Mouse (Mus musculus) forebrain, embryonic 13.5 days (tissue): ENCODE measurements around the gene Ctdspl2. TPM values are rescaled to one million over a fixed set of nuclear protein-coding genes. Genes with fewer than 3 reads are reported as not detected.
A peak's percentile ranks its signal among the peaks of the same experiment; 100 is the strongest.
"Not testable (repeated sequence)": the region's sequence is repeated elsewhere in the genome, so short reads cannot be mapped to it uniquely, and the experiment has no call there.

Experiments used
- ATAC-seq: fragments of 200-750 bp; cut with Nextera tagmentation; 2 replicates; pipeline ENCODE4 v1.8.0; 2017
- H3K27ac ChIP-seq: fragments of 300-500 bp; sonication (generic); 2 replicates; pipeline ENCODE4 v1.5.1; 2015; ENCODE audit warnings: inconsistent platforms, mild to moderate bottlenecking, moderate library complexity
- H3K27me3 ChIP-seq: fragments of 300-500 bp; sonication (generic); 2 replicates; pipeline ENCODE4 v1.6.1; 2015; ENCODE audit warnings: mild to moderate bottlenecking, inconsistent platforms
- H3K36me3 ChIP-seq: fragments of 300-500 bp; sonication (generic); 2 replicates; pipeline ENCODE4 v1.6.1; 2015; ENCODE audit warnings: mild to moderate bottlenecking, inconsistent platforms; ENCODE audit not compliant: poor library complexity, severe bottlenecking
- H3K4me1 ChIP-seq: fragments of 300-500 bp; sonication (generic); 2 replicates; pipeline ENCODE4 v1.6.1; 2015; ENCODE audit warnings: inconsistent platforms
- H3K4me2 ChIP-seq: fragments of 300-500 bp; sonication (generic); 2 replicates; pipeline ENCODE4 v1.6.1; 2015; ENCODE audit warnings: inconsistent platforms, mild to moderate bottlenecking, moderate library complexity
- H3K4me3 ChIP-seq: fragments of 300-500 bp; sonication (generic); 2 replicates; pipeline ENCODE4 v1.5.1; 2015; ENCODE audit warnings: mild to moderate bottlenecking, inconsistent platforms
- H3K9ac ChIP-seq: fragments of 300-500 bp; sonication (generic); 2 replicates; pipeline ENCODE4 v1.6.1; 2015; ENCODE audit warnings: mild to moderate bottlenecking, inconsistent platforms
- H3K9me3 ChIP-seq: fragments of 300-500 bp; sonication (generic); replicated peaks from 2 replicates; pipeline ENCODE4 v1.6.1; 2016; ENCODE audit warnings: inconsistent platforms
- WGBS: fragments of 180-500 bp; shearing (Covaris S2); methylation state at CpG from one replicate; pipeline ENCODE4 v1.1.7; 2015; 5-methylcytosine and 5-hydroxymethylcytosine counted together
- polyA plus RNA-seq: library from polyadenylated mRNA; unstranded; fragments of >200 nt; fragmentation: Nextera tagmentation; extraction: Ambion mirVana; gene quantifications from 2 replicates; pipeline ENCODE4 v1.2.1, GENCODE M21; 2015

Gene Ctdspl2
- polyA plus RNA-seq, 1 experiment from 2014 or later, result 55.7 TPM

DNA sequence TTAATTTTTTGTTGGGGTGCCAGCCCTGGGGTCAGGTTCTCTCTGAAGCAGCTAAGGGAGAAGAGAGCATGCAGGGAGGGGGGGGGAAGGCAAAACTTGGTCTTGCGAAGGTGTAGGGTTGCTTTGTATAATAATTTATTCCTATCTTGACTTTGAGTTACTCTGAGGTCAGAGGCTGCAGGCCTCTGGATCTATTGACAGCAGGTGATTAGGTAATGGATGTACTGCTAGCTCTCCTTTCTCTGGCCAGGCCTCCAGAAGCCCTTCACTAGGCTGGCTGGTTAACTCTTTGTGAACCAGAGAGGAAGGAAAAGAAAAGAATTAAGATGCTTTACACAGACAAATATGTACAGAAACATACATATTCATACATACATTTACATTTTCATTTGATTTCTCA lies 62.9 kb downstream of the Ctdspl2 start:
- WGBS, result 61% methylated on average over 1 of the region's 1 CpGs
- Histone ChIP-seq H3K36me3 (peaks cover 11% of the 10 kb centered on the region), H3K9me3 (no peaks in the 10 kb centered on the region), H3K4me2 (no peak overlapping the region), H3K4me1 (no peaks in the 10 kb centered on the region), H3K27ac (no peak overlapping the region), H3K27me3 (no peaks in the 10 kb centered on the region), H3K9ac (no peak overlapping the region), H3K4me3 (no peak overlapping the region)
- ATAC-seq, result no peak

DNA sequence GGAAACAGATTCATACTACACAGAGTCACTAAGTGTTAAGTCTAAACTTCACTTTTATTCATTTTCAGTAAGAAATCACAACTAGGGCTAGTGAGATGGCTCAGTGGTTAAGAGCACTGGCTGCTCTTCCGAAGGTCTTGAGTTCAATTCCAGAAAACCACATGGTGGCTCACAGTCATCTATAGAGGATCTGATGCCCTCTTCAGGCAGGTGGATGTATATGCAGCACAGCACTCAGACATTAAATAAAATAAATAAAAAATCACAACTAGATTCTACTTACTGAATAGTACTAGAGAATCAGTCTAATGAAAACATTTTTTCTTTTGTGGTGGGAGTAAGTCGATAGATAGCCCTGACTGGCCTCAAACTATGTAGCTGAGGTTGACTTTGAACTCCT lies 66.5 kb downstream of the Ctdspl2 start:
- H3K9ac ChIP-seq, result no peak overlapping the region
- H3K27ac ChIP-seq, result no peak overlapping the region
- no peaks in the 10 kb centered on the region for H3K27me3 ChIP-seq
- no peak overlapping the region for H3K4me3 ChIP-seq
- H3K36me3 ChIP-seq, result no peaks in the 10 kb centered on the region
- 85% methylated on average over 2 of the region's 2 CpGs for WGBS
- H3K4me2 ChIP-seq, result no peak overlapping the region
- H3K9me3 ChIP-seq, result no peaks in the 10 kb centered on the region
- ATAC-seq, result no peak
- H3K4me1 ChIP-seq, result 0 out of 2 replicates have a peak, but pooled peaks cover under 1% of the 10 kb centered on the region

DNA sequence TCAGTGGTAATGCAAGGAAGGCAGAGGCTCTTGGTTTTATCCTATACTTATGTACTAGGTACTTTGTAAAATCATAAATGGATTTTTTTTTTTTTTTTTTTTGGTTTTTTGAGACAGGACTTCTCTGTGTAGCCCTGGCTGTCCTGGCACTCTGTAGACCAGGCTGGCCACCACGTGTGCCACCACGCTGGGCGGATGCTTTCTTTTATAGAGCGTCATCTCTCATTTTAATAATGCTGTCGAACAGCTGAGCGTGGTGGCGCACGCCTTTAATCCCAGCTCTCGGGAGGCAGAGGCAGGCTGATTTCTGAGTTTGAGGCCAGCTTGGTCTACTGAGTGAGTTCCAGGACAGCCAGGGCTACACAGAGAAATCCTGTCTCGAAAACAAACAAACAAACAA lies 71.3 kb downstream of the Ctdspl2 start:
- H3K27me3 ChIP-seq, H3K4me2 ChIP-seq, H3K9me3 ChIP-seq, H3K36me3 ChIP-seq, ATAC-seq, H3K27ac ChIP-seq, H3K9ac ChIP-seq: not testable (repeated sequence)
- WGBS, result 93% methylated on average over 10 of the region's 10 CpGs
- H3K4me3 ChIP-seq, result peak overlapping the region; percentile 93; the same call in 1 of the 2 replicates
- H3K4me1 ChIP-seq, result peaks cover 19% of the 10 kb centered on the region

GRCm38 (mm10) chr2:122027862-122028755 lies 72.3 kb downstream of the Ctdspl2 start, which contains the start of gene Eif3j1:
TSS of gene Eif3j1 (plus strand) at chr2:122028546.
- peak within 1 kb of the TSS; percentile 93 for H3K9ac ChIP-seq
- H3K9me3 ChIP-seq, result no peaks in the 10 kb centered on the region
- peak within 1 kb of the TSS; percentile 84 for H3K4me2 ChIP-seq
- H3K27me3 ChIP-seq, result no peaks in the 10 kb centered on the region
- peaks cover 3% of the 10 kb centered on the region; the same call in 1 of the 2 replicates for H3K36me3 ChIP-seq
- H3K4me3 ChIP-seq, result peak within 1 kb of the TSS; percentile 93
- peaks cover 19% of the 10 kb centered on the region for H3K4me1 ChIP-seq
- peak; percentile 100 for ATAC-seq
- under 1% methylated on average over 44 of the region's 67 CpGs for WGBS
- peak within 1 kb of the TSS; percentile 75 for H3K27ac ChIP-seq

DNA sequence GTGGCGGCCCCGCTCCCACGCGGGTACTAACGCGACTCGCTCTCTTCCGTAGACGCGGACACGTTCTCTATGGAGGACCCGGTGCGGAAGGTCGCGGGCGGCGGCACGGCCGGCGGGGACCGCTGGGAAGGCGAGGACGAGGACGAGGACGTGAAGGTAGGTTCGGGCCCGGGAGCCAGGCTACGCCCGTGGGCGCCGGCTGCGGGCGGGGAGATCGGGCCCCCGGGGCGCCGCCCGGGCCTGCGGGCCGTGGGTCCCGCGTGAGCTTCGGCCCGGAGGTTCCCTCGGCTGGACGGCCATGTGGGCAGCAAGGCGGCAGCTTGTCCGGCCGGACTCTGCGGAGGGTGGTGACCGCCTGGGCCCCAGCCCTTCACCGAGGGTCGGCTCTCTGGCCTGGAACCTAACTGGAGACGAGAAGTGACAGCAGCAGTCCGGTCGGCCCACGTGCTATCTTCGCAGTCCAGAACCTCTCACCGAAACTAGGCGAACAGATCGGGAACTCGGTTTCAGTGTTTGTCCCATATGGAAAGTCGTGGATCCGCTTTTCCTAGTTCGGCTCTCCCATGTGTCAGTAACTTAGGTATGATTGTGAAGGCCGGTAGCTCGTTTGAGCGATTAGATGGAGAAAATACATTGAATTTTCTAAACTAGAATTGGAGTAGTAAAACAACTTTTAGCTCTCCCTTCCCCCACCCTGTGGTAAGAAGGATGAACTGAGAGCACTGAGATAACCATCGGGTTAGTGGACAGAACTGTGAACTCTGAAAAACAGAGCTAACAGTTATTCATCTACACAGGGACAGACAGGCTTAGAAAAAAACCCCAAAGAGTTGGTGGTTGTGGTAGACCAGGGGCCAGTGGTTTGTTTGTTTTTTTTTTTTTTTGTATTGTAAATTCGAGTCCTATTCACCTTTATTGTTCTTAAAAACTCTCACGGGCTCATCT lies 73.2 kb downstream of the Ctdspl2 start:
- H3K4me2 ChIP-seq, result peak overlapping the region; percentile 84
- no peaks in the 10 kb centered on the region for H3K27me3 ChIP-seq
- peaks cover 4% of the 10 kb centered on the region; the same call in 1 of the 2 replicates for H3K36me3 ChIP-seq
- no peaks in the 10 kb centered on the region for H3K9me3 ChIP-seq
- peak overlapping the region; percentile 93 for H3K9ac ChIP-seq
- peak; percentile 69; the same call in 1 of the 2 replicates for ATAC-seq
- peaks cover 19% of the 10 kb centered on the region for H3K4me1 ChIP-seq
- H3K27ac ChIP-seq, result peak overlapping the region; percentile 75
- WGBS, result 1% methylated on average over 61 of the region's 71 CpGs
- H3K4me3 ChIP-seq, result peak overlapping the region; percentile 93

DNA sequence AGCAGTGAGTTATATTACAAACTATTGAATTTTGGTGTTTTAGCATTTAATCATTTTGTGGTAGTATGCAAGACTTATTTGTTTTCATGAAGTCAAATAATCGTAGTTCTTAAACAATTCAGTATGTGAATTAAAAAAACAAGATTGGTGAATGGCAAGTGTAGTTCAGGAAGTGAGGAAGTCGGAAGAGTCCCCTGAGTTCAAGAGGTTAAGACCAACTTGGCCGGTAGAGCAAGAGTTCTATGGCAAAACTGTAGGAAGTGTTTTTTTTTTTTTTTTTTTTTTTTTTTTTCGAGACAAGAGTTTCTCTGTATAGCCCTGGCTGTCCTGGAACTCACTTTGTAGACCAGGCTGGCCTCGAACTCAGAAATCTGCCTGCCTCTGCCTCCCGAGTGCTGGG lies 76.2 kb downstream of the Ctdspl2 start:
- 83% methylated on average over 6 of the region's 6 CpGs for WGBS
- H3K4me2 ChIP-seq, result no peak overlapping the region
- peaks cover 19% of the 10 kb centered on the region for H3K4me1 ChIP-seq
- peaks cover 12% of the 10 kb centered on the region; the same call in 1 of the 2 replicates for H3K36me3 ChIP-seq
- H3K9me3 ChIP-seq, result no peaks in the 10 kb centered on the region
- H3K4me3 ChIP-seq, result no peak overlapping the region
- no peak overlapping the region for H3K27ac ChIP-seq
- no peak for ATAC-seq
- no peaks in the 10 kb centered on the region for H3K27me3 ChIP-seq
- no peak overlapping the region for H3K9ac ChIP-seq

DNA sequence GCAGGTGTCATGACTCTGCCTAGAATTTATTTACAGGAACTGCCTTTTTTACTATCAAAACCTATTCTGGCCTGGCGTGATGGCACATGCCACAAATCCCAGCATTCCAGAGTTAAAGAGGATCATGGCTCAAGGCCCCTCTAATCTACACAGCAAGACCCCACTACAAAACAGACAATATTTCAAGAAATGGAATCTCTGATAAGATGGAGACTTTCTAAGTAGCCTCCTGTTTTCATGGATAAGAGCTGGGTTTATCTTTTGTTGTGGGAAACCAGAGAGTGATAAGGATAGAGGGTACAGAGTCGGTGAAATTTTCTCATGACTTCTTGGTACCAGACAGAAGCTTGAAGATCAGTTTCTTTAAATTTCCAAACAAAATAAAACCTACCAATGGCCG lies 80.3 kb downstream of the Ctdspl2 start:
- H3K27ac ChIP-seq, result no peak overlapping the region
- peaks cover 21% of the 10 kb centered on the region for H3K36me3 ChIP-seq
- no peaks in the 10 kb centered on the region for H3K9me3 ChIP-seq
- H3K4me3 ChIP-seq, result no peak overlapping the region
- ATAC-seq, result no peak
- H3K4me1 ChIP-seq, result no peaks in the 10 kb centered on the region
- H3K9ac ChIP-seq, result no peak overlapping the region
- no peaks in the 10 kb centered on the region for H3K27me3 ChIP-seq
- WGBS, result 90% methylated on average over 3 of the region's 3 CpGs
- H3K4me2 ChIP-seq, result no peak overlapping the region

GRCm38 (mm10) chr2:122043926-122044325 lies 88.1 kb downstream of the Ctdspl2 start:
- ATAC-seq, result no peak
- H3K4me3 ChIP-seq, result no peak overlapping the region
- H3K36me3 ChIP-seq, result peaks cover 29% of the 10 kb centered on the region
- no peaks in the 10 kb centered on the region for H3K9me3 ChIP-seq
- no peak overlapping the region for H3K9ac ChIP-seq
- no peak overlapping the region for H3K4me2 ChIP-seq
- no peaks in the 10 kb centered on the region for H3K27me3 ChIP-seq
- no peaks in the 10 kb centered on the region for H3K4me1 ChIP-seq
- no peak overlapping the region for H3K27ac ChIP-seq

DNA sequence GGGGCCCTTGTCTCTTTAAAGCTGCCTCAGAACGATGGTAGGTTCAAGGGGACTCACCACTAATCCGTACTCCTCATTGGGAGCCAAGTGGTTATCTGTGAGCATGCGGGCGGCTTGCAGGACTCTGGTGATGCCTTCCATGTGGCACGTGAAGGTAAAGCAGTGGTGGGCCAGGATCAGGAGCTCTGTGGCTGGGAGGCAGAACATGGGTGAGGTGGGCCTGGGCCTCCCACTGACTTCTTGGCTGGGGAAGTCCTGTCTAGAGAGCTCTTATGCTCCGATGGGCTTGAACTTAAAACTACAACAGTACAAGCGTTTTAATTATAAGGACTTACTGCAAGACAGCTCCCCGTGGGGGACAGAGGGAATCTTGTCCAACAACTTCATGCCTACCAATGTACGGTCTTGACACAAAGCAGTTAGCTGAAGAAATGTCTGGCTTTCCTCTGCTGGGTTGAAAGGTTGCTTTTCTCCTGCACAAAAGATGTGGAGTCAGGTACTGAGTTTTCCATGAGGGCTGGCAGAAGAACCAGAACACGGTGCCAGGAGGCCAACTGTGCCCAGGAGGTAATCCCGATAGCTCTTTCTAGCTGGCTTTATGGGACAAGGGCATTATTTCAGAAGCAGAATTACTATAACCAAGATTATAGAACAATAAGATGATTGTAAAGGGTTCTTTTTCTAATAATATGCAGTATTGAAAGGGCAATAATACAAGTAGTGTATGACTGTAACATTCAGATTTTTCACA lies 103.7 kb downstream of the Ctdspl2 start:
- Histone ChIP-seq H3K4me2 (no peak overlapping the region), H3K9me3 (no peaks in the 10 kb centered on the region), H3K9ac (no peak overlapping the region), H3K27me3 (no peaks in the 10 kb centered on the region), H3K4me3 (no peak overlapping the region), H3K27ac (no peak overlapping the region), H3K4me1 (no peaks in the 10 kb centered on the region), H3K36me3 (peaks cover 61% of the 10 kb centered on the region)
- WGBS, result 93% methylated on average over 11 of the region's 11 CpGs
- no peak for ATAC-seq
